ENCODE assay signal across 7 mouse cellular contexts in the genomic region with DNA sequence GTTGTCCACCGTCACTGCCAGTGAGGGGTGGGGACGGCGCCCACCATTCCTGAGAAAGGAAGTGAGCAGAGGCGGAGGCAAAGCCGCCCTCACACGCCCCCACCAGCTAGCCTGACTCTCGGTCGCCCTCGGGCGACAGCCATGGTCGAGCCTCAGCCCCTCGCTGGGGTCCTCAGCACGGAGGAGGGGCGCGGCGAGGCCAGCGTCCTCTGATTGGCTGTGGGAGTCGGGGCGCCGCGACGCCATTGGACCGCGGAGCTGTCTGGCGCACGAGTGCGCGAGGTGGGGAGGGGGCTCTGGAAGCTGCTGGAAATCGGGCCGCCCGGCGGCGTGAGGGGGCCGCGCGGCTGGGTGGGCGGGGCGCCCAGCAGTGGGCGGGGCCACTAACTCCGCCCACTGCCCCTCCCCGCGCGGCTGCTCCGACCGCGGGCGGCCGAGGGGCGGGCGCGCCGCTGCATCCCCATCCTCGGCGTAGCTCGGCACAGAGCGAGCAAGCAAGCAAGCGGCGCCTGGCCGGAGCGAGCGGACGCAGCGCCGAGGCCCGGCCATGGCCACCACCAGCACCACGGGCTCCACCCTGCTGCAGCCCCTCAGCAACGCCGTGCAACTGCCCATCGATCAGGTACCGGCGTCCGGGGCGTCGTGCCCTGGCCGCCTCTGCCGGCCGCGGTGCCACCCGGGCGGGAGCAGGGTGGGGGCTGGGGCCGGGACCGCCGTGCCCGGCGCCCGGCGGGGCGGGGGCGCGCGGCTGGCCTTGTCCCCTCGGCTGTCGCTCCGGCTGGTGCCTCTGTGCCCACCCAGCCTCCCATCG. TPM values are rescaled to one million over a fixed set of nuclear protein-coding genes. Genes with fewer than 3 reads are reported as not detected.
DNase-seq lines count a peak whose midpoint lies in the region; ATAC-seq and TF ChIP-seq lines count a peak whose summit lies in the region.

No protein-coding gene starts in this region.

- H3K27ac ChIP-seq in intestine, embryonic 16.5 days (ENCODE audit: low read length): peak overlapping the region; percentile 83
- H3K27ac ChIP-seq in limb, embryonic 10.5 days: peak overlapping the region; percentile 99
- peak overlapping the region; percentile 99 for H3K27ac ChIP-seq in midbrain, embryonic 12.5 days (replicated peaks)
- H3K27ac ChIP-seq in spleen, adult 2 months (ENCODE audit: insufficient read depth, low read length): no peak overlapping the region

- TF ChIP-seq POLR2A in spleen, adult 2 months (IDR thresholded peaks at IDR 0.05; ENCODE audit: low read depth, low read length): no peak

- H3K9me3 ChIP-seq in intestine, embryonic 16.5 days (ENCODE audit: control insufficient read depth, low read length): no peaks in the 10 kb centered on the region
- H3K9me3 ChIP-seq in limb, embryonic 10.5 days (replicated peaks): no peaks in the 10 kb centered on the region
- no peaks in the 10 kb centered on the region for H3K9me3 ChIP-seq in midbrain, embryonic 12.5 days

- no peaks in the 10 kb centered on the region for H3K36me3 ChIP-seq in intestine, embryonic 16.5 days (ENCODE audit: control insufficient read depth, insufficient read depth, low read length)
- H3K36me3 ChIP-seq in limb, embryonic 10.5 days: no peaks in the 10 kb centered on the region
- H3K36me3 ChIP-seq in midbrain, embryonic 12.5 days: 0 out of 2 replicates have a peak, but pooled peaks cover 2% of the 10 kb centered on the region
- H3K36me3 ChIP-seq in spleen, adult 2 months (ENCODE audit: control insufficient read depth, insufficient read depth, low read length): no peaks in the 10 kb centered on the region

- DNase-seq in adrenal gland, postnatal 25 days: peak; percentile 83
- peak; percentile 98 for DNase-seq in embryo, embryonic 9.5 days (ENCODE audit: extremely low spot score)
- peak; percentile 81 to 84 for DNase-seq in gastrocnemius, postnatal 4 days (ENCODE audit: low spot score in 2 of 2)
- peak; percentile 97 for DNase-seq in limb, embryonic 10.5 days (ENCODE audit: low spot score)
- DNase-seq in spleen, adult 2 months (ENCODE audit: low read depth in 1 of 2, low spot score in 2 of 2): peak in 1 of 2 experiments; percentile 19

- under 1% methylated on average over 61 of the region's 95 CpGs for WGBS in intestine, embryonic 16.5 days
- WGBS in limb, embryonic 10.5 days: 2% methylated on average over 91 of the region's 95 CpGs
- under 1% methylated on average over 66 of the region's 95 CpGs for WGBS in midbrain, embryonic 12.5 days
- 2% methylated on average over 85 of the region's 95 CpGs for WGBS in spleen, adult 2 months

- H3K4me2 ChIP-seq in intestine, embryonic 16.5 days (ENCODE audit: low read depth, low read length): peak overlapping the region; percentile 93
- peak overlapping the region; percentile 79 for H3K4me2 ChIP-seq in midbrain, embryonic 12.5 days (replicated peaks)

- ATAC-seq in intestine, embryonic 16.5 days: peak; percentile 98
- peak; percentile 99 for ATAC-seq in midbrain, embryonic 12.5 days (ENCODE audit: low FRiP score, low read depth)

- TF ChIP-seq CTCF in spleen, adult 2 months (IDR thresholded peaks at IDR 0.05; ENCODE audit: extremely low read depth, insufficient read depth, insufficient read length, insufficient replicate concordance): no peak

- peak overlapping the region; percentile 87 for H3K9ac ChIP-seq in intestine, embryonic 16.5 days (ENCODE audit: low read depth, low read length)
- H3K9ac ChIP-seq in midbrain, embryonic 12.5 days (replicated peaks): peak overlapping the region; percentile 96

- H3K4me3 ChIP-seq in intestine, embryonic 16.5 days (ENCODE audit: low read length): peak overlapping the region; percentile 89
- H3K4me3 ChIP-seq in limb, embryonic 10.5 days: peak overlapping the region; percentile 95
- H3K4me3 ChIP-seq in midbrain, embryonic 12.5 days: peak overlapping the region; percentile 70
- peak overlapping the region; percentile 66 for H3K4me3 ChIP-seq in spleen, adult 2 months (ENCODE audit: extremely low read depth, insufficient read depth, insufficient read length)

- H3K27me3 ChIP-seq in intestine, embryonic 16.5 days (replicated peaks; ENCODE audit: control insufficient read depth, insufficient read depth, low read length): no peaks in the 10 kb centered on the region
- no peaks in the 10 kb centered on the region for H3K27me3 ChIP-seq in limb, embryonic 10.5 days (ENCODE audit: low read depth, poor library complexity, severe bottlenecking)
- H3K27me3 ChIP-seq in midbrain, embryonic 12.5 days: no peaks in the 10 kb centered on the region
- peaks cover 2% of the 10 kb centered on the region for H3K27me3 ChIP-seq in spleen, adult 2 months (ENCODE audit: control insufficient read depth, insufficient read depth, low read length)

- peaks cover 8% of the 10 kb centered on the region for H3K4me1 ChIP-seq in intestine, embryonic 16.5 days (ENCODE audit: control insufficient read depth, insufficient read depth, low read length)
- peaks cover 37% of the 10 kb centered on the region for H3K4me1 ChIP-seq in limb, embryonic 10.5 days
- H3K4me1 ChIP-seq in midbrain, embryonic 12.5 days: peaks cover 34% of the 10 kb centered on the region
- peaks cover 8% of the 10 kb centered on the region for H3K4me1 ChIP-seq in spleen, adult 2 months (ENCODE audit: control insufficient read depth, insufficient read depth, insufficient read length)

RNA-seq across cellular contexts. Expression of gene Mboat2, which starts 0.7 kb away (rescaled TPM):
- total RNA-seq in adrenal gland, postnatal 25 days (2021): 13.0 and 21.0 TPM in 2 replicates
- total RNA-seq in gastrocnemius, postnatal 4 days (2021): 10 to 100 TPM; 14.0 to 15.7 TPM
- 16.5 and 19.5 TPM in 2 replicates for polyA plus RNA-seq in intestine, embryonic 16.5 days (2015; fragmentation: Nextera tagmentation; extraction: Ambion mirVana)
- 42.5 and 49.6 TPM in 2 replicates for polyA plus RNA-seq in limb, embryonic 10.5 days (2016; fragmentation: Nextera tagmentation; extraction: Ambion mirVana)
- polyA plus RNA-seq in midbrain, embryonic 12.5 days (2016; fragmentation: Nextera tagmentation; extraction: Ambion mirVana): 66.7 and 69.5 TPM in 2 replicates
- polyA plus RNA-seq in spleen, adult 2 months (2012; rRNA removed): 1.2 and 1.4 TPM in 2 replicates
